Mouse (Mus musculus) Patski (cell line): ENCODE results near the gene Cd99l2. TPM values are rescaled to one million over a fixed set of nuclear protein-coding genes. Genes with fewer than 3 reads are reported as not detected.
A peak's percentile ranks its signal among the peaks of the same experiment; 100 is the strongest.
"Not testable (repeated sequence)": the region's sequence is repeated elsewhere in the genome, so short reads cannot be mapped to it uniquely, and the experiment has no call there.

Source experiments
- ATAC-seq: fragments of 100-300 bp; one replicate; pipeline ENCODE4 v1.8.0; 2021
- CTCF ChIA-PET: fragments of 350-600 bp; sonication (Branson Sonifier 250); formaldehyde crosslinking; loops from one replicate; lab custom pipeline; 2022; ENCODE audit warnings: inconsistent platforms; lab: Charles Lee
- POLR2A ChIA-PET: fragments of 350-600 bp; sonication (Branson Sonifier 250); formaldehyde crosslinking; loops from one replicate; lab custom pipeline; 2022; ENCODE audit warnings: antibody characterized with exemption, inconsistent platforms; lab: Charles Lee
- DNase-seq: peaks from one replicate; pipeline ENCODE4 v3.0.0-alpha.2; 2011; ENCODE audit warnings: low read depth, low spot score
- H3K27me3 ChIP-seq: fragments of 371-371 bp; one replicate; pipeline ENCODE4 v1.5.1; 2021
- CTCF ChIP-seq: fragments of 100-300 bp; IDR thresholded peaks from one replicate; pipeline ENCODE4 v1.5.1; 2021
- in situ Hi-C: fragments of 300-500 bp; cut with MboI; formaldehyde crosslinking; loops from 3 replicates; pipeline ENCODE4 v1.11.1; 2018; ENCODE audit warnings: low pct_unique_long_range_greater_than_20kb, mixed read lengths
- polyA plus RNA-seq: library from polyadenylated mRNA; unstranded; gene quantifications from one replicate; pipeline ENCODE4 v1.2.3, GENCODE M21; 2021

The Cd99l2 gene
- polyA plus RNA-seq, 1 experiment from 2014 or later = 43.0 TPM

- TF ChIP-seq CTCF = no peak
- H3K27me3 ChIP-seq = peaks cover 7% of the 10 kb centered on the region
- in situ Hi-C loops = no loop called here
- ATAC-seq = no peak
- POLR2A ChIA-PET = no interaction called here
- CTCF ChIA-PET = no interaction called here
- no peak for DNase-seq
Observed at GRCm38 (mm10) chrX:71522889-71523288, 30.2 kb upstream of the Cd99l2 start.

GRCm38 (mm10) chrX:71519252-71519651 lies 26.6 kb upstream of the Cd99l2 start:
- ATAC-seq (no peak), DNase-seq (no peak)
- no peak for TF ChIP-seq CTCF
- ChIA-PET POLR2A (no interaction called here), CTCF (interaction anchor here (1.1 to 1.7 kb wide), 2 partner anchors 9 kb away, joined by 3 to 6 read pairs; no protein-coding TSS in a partner anchor)
- H3K27me3 ChIP-seq = peaks cover 9% of the 10 kb centered on the region
- in situ Hi-C loops = no loop called here

GRCm38 (mm10) chrX:71506591-71506990 lies 13.9 kb upstream of the Cd99l2 start:
- POLR2A ChIA-PET, H3K27me3 ChIP-seq, DNase-seq, ATAC-seq, in situ Hi-C loops, CTCF ChIA-PET: not testable (repeated sequence)

GRCm38 (mm10) chrX:71493279-71493656 lies 619 bp upstream of the Cd99l2 start:
- DNase-seq (no peak), ATAC-seq (no peak)
- CTCF ChIA-PET = interaction anchor here (2.2 kb wide), 1 partner anchor 39 kb away, joined by 6 read pairs; no protein-coding TSS in a partner anchor
- in situ Hi-C loops = no loop called here
- peaks cover 18% of the 10 kb centered on the region for H3K27me3 ChIP-seq
- POLR2A ChIA-PET = no interaction called here
- TF ChIP-seq CTCF = no peak

GRCm38 (mm10) chrX:71491931-71492633 lies 567 bp downstream of the Cd99l2 start:
- ATAC-seq (peak; percentile 9), DNase-seq (no peak)
- ChIA-PET POLR2A (no interaction called here), CTCF (no interaction called here)
- TF ChIP-seq CTCF = no peak
- peaks cover 13% of the 10 kb centered on the region for H3K27me3 ChIP-seq
- in situ Hi-C loops = no loop called here

GRCm38 (mm10) chrX:71489353-71489752 lies 3.3 kb downstream of the Cd99l2 start:
- DNase-seq (no peak), ATAC-seq (no peak)
- H3K27me3 ChIP-seq = peaks cover 16% of the 10 kb centered on the region
- no peak for TF ChIP-seq CTCF
- POLR2A ChIA-PET = no interaction called here
- in situ Hi-C loops = no loop called here
- CTCF ChIA-PET = no interaction called here

- CTCF ChIA-PET = no interaction called here
- H3K27me3 ChIP-seq = peaks cover 17% of the 10 kb centered on the region
- in situ Hi-C loops = no loop called here
- DNase-seq (no peak), ATAC-seq (no peak)
- no peak for TF ChIP-seq CTCF
- POLR2A ChIA-PET = interaction anchor here (0.7 kb wide), 1 partner anchor 8 kb away, joined by 3 read pairs; no protein-coding TSS in a partner anchor
Observed at GRCm38 (mm10) chrX:71482244-71482643, 10.4 kb downstream of the Cd99l2 start.

- in situ Hi-C loops = no loop called here
- TF ChIP-seq CTCF = no peak
- ChIA-PET CTCF (no interaction called here), POLR2A (no interaction called here)
- ATAC-seq = no peak
- H3K27me3 ChIP-seq = peaks cover 12% of the 10 kb centered on the region
- no peak for DNase-seq
Observed at GRCm38 (mm10) chrX:71475992-71476391, 16.7 kb downstream of the Cd99l2 start.

GRCm38 (mm10) chrX:71475497-71475896 lies 17.2 kb downstream of the Cd99l2 start:
- in situ Hi-C loops = no loop called here
- ChIA-PET POLR2A (no interaction called here), CTCF (no interaction called here)
- no peak for ATAC-seq
- no peak for DNase-seq
- TF ChIP-seq CTCF = no peak
- peaks cover 12% of the 10 kb centered on the region for H3K27me3 ChIP-seq

- TF ChIP-seq CTCF = no peak
- ATAC-seq (no peak), DNase-seq (no peak)
- in situ Hi-C loops = no loop called here
- ChIA-PET CTCF (no interaction called here), POLR2A (interaction anchor here (0.6 kb wide), 1 partner anchor 222 kb away, joined by 6 read pairs; no protein-coding TSS in a partner anchor)
- H3K27me3 ChIP-seq = peaks cover 9% of the 10 kb centered on the region
Observed at GRCm38 (mm10) chrX:71475084-71475483, 17.6 kb downstream of the Cd99l2 start.

- H3K27me3 ChIP-seq = peaks cover 5% of the 10 kb centered on the region
- ChIA-PET CTCF (no interaction called here), POLR2A (interaction anchor here (0.6 kb wide), 1 partner anchor 221 kb away, joined by 6 read pairs; no protein-coding TSS in a partner anchor)
- no peak for DNase-seq
- in situ Hi-C loops = no loop called here
- no peak for ATAC-seq
- no peak for TF ChIP-seq CTCF
Observed at GRCm38 (mm10) chrX:71474296-71474956, 18.2 kb downstream of the Cd99l2 start.
